Mouse (Mus musculus) A20 (cell line): ENCODE data around the gene Boc.
"Not testable (repeated sequence)": the region's sequence is repeated elsewhere in the genome, so short reads cannot be mapped to it uniquely, and the experiment has no call there.

ENCODE experiments used
- DNase-seq: peaks from one replicate; pipeline ENCODE4 v3.0.0-alpha.2; 2011; ENCODE audit warnings: low read depth, low spot score

Gene Boc

DNA sequence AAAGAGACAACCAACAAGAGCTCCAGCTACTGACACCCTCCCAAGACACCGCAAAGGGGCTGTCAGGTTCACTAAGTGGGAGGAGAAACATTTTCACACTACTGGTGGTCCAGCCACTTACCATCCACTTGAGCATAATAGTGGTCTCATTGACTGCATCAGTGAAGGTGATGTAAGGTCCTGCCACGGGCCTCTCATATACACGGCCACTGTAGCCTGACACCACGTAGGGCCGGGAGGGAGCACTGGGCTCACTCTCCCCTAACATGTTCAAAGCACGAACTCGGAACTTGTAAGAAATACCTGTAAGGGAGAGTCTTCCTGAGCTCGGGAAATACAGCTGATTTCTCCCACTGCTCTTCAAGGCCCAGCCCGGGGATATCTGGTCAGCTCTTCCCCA, 67.6 kb downstream of the Boc start:
- DNase-seq, result no peak

DNA sequence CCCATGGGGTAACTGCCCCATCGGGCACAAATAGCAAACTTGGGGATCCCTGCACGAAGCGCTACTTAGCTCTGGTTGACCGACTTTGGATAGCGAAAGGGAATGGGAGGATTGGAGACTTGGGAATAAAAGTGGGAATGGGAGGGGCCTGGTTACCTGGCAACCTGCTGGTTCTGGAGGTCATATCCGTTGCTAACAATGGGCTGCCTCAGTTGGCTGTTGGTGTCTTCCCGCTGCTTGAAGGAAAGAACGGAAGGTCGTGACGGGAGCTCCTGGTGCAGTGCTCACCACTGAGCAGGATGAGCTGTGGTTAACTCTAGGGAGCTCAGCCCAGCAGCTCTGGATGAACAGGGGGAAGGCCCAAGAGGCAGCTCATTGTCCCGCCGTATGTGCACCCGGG, 71.5 kb downstream of the Boc start:
- DNase-seq, result no peak

DNA sequence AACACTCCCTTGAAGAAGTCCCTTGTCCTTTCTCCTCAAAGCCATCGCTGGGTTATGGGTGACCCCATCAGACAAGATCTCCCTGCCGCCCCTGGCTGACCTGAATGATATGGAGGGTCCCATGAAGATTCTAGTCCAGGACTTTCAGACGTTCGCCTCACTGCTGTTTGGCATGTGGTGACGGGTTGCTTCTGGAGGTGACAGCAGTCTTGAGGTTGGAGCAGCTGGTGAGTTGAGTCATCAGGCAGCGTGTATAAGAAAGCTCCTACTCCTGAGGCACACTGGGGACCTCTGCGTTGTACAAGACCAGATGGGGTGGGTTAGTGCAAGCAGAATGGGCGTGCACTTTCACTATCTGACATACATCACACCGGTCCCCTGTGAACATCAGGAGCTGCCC, 72.1 kb downstream of the Boc start:
- DNase-seq, result no peak

DNA sequence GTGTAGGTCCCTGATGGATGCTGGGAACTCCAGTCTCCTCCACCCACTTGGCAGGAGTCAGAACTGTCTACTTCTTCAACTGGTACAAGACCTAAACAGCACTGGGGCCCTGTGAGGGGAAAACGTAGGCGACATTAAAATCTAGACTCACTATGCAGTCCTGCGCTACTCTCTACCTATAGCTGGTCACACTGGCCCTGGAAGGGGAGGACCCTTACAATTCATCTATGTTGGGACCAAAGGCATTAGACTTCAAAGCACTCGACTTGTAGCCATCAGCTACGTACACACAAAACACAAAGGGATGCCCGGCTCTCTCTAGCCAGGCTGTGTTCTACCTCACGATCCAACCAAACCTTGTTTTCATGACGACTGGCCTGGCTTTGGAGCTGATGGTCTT, 73.0 kb downstream of the Boc start:
- DNase-seq, result no peak

DNA sequence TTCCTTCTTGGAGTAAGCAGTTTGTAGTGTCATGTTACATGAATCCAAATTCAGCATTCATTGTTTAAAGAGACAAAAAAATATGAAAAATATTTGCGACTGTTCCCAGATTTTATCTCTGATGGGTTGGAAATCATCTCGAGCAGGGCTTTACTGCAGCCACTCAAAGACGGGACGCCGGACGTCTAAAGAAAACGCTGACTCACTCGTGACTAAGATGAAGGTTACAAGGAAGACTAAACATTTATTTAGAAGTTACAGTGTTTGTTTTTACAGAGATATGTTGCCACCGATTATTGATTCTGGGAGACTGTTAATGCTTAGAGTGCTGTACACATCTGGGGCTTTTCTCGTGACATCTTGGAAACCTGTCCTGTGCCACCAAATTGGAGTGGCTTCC, 73.9 kb downstream of the Boc start:
- no peak for DNase-seq

DNA sequence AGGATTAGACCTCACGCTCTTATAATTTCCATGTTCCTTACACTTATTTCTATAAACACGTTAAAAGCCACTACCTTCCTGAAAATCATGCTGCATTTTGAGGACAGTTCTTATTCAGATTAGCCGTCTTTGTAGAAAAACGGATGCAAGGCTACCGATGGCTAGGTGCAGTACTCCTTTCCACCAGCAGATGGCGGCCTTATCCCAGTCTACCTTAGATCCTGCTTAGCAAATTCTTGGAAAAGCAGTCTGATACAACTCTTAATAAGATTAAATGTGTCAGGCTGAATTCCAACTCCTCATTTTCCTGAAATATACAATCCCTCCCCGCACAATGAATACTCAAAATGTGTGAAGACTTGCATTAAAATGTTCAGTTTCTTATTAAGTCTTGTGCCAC, 74.6 kb downstream of the Boc start:
- peak; percentile 59 for DNase-seq

DNA sequence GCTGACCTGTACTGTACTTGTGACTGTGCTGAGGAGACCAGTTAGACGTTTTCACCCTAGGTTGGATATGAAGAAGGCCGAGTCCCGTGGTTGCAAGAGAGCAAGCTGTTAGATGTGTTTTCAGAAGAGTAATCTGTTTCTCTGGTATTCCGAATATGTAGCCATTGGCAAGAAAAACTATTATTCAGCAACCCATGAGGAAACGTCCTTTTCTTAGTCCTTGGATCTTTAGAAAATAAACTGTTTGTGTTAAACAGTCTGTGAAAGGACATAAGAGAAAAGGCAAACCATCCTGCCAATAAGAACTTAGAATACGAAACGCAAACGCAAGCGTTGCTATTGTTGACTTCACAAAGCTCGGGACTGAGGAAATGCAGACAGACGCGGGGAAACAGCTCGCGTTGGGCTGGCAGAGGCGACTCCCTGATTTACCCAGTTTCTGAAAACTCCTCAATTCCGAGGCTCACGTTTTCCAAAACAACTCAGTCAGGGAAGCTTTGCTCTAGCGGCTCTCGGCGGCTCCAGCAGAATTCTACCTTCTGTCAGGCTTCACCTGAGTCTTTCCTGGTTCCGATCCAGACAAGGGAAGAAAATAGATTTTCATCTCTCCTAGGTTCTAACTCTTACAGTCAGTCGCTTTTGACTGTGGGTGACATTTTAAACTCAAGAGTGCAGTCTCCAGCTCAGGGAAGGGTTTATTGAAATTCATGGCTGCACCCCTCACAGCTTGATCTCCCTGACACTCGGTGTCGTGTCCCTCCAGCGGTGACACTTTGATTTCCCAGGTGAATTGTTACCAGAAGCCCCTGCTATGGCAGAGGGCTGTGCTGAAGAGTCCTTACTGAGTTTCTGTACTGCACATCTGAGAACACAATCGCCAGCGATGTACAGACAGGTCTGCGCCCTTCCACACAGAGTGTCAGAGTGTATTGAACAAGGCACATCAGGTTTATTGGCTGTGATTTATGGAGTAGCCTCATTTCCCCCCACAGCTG, 76.8 kb downstream of the Boc start:
- DNase-seq, result no peak

DNA sequence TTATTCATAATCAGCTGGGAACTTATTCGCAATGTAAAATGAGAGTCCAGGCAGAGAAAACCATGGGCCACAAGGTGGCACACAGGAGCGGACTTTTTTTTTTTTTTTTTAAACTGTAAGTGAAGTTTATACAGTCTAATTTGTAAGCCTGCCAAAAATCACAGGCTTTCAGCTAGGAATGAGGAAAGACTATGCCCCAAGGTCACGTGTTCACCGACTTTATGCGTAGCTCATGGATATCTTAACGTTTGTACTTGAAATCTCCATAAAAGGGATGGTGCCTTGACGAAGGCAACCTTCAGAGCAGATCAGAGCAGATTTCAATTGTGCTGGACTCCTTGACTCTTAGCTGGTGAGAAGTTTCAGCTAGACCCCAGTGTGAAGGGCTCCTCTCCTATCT, 78.1 kb downstream of the Boc start:
- peak; percentile 10 for DNase-seq

DNA sequence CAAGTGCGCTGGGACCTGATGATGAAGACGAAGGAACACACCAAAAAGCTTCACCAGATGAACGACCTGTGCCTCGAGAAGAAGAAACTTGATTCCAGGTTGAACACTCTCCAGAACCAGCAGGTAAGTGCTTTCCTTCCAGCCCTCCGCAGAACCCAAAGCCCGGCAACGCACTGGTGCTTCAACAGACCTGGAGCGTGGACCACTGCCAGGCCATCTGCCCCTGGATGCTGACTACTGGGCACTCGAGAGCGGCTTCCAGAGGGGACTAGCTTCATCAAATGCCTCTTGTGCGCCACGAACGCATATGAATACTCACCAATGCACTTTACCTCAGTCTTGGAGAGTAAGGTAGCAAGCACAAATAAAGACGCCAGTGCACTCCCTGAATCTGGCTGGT, 78.8 kb downstream of the Boc start:
- DNase-seq, result no peak

DNA sequence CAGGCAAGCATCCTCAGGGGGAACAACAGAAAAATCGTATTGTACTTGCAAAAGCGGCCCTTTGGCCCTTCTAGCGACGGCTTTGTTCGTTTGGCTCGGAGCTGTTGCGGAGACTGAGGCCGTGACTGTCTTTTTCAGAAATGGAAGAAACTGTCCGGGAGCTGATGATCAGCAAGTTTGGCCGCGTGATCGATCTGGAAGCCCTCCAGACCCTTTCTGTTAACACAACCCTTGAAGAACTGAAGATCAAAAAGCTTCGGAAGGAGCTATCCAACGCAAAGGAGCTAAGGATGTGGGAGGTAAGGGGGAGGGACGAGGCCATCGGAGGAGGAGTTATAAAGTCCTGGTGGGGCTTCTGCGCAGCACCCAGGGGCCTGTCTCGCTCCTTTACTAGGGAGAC, 79.9 kb downstream of the Boc start:
- no peak for DNase-seq

DNA sequence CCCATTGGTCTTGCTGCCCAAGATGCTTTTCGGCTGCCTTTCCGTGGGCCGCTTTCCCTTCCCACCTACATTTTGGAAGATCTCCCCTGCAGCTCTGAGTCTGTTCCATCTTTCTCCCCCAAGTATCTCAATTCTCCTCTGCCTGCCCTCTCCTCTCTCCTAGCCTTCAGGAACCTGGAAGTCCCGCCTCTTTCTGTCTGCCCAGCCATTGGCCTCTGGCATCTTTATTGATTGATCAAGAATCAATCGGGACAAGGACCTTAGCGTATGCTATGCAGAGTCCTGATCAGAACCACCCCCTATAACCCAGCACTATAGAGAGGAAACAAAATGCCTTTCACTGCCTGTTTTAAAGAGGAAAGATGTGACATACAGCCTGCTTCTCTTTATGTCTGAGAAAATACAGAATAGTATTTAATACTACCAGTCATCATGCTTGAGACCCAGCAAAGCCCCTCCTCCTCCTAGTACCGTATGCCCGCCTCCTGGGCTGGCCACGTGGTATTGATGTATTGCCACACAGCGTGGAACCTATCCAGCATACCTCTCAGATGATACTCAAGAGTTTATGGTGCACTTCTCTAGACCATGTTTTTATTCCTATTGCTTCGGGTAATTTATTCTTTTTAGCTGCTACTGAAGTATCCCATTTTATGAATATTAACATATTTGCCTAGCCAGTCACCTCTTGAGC, 82.9 kb downstream of the Boc start:
- DNase-seq, result no peak

DNA sequence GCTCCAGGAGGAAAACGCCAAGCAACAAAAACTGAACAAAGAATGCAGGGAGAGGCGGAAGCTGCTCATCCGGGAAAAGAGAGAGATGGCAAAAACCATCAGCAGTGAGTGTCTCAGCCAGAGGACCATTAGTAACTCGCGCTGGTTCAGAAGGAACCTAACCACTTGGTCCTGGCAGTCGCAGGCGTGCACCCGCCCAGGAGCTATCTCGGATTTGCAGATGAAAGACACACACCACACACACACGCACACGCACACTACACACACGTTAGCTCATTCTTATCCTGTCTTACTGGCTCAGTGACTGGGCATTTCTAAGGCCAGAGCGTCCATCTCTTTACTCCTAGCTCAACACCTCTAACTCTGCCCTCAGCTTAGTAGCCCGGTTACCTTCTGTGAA, 83.4 kb downstream of the Boc start:
- no peak for DNase-seq

DNA sequence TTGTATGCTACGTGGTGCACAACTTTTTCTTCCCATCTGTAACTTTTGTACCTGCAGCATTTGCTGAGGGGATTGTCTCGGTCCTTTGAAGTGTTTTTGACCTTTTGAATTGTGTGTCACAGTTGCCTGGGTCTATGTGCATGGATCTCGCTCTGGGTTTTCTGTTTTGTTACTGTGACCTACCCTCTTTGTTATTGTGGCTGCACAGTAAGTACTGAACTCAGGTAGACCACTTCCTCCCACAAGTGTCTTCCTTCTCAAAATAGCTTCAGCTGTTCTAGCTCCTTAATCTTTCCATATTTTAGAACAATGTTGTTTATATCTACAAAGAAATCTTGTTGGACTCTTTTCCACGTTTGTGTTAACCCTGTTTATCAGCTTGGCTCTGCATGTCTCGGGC, 97.8 kb downstream of the Boc start:
- DNase-seq, result no peak

DNA sequence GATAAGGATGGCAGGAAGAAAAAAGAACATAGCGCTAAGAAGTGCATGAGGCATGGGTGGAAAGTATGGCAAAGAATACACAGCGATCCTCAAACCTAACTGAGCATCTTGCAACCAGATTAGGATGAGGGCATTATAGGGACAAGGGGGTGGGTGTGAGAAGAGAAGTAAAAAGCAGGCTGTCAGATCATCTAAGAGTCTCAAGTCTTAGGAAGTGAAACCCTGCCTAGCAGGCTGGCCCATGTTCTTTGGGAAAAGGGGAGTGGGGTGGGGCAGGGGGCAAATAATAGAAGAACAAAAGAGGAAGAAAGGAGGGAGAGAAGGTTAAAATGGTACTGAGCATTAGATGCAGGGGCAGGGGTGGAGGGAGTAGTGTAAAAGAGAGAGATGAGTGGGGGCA, 99.9 kb downstream of the Boc start:
- DNase-seq, result no peak

DNA sequence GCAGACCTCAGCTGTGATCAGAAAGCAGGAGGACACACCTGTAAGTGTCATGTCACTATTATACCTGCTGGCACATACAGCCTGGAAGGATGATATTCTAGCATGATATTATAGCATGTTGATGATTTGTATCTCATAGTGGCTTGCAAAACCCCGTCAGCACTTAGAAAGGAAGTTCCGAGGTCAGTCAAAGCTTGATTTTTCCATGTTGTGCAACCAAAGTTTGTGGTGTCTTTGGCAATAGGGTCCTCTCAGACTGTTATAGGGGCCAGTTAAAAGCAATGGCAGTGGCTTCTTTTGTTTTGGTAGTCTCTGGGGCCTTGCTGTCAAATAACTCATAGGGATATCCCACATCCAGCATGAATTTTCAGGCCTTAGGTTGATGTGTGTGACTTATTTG, 100.8 kb downstream of the Boc start:
- DNase-seq, result no peak

DNA sequence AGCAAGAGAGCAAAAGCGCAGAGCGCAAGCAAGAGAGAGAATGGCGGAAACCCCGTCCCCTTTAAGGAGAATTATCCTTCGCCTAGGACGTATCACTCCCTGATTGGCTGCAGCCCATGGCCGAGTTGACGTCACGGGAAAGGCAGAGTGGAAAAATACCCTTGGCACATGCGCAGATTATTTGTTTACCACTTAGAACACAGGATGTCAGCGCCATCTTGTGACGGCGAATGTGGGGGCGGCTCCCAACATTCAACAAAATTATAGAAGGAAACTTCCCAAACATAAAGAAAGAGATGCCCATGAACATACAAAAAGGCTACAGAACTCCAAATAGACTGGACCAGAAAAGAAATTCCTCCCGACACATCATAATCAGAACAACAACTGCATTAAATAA, 116.8 kb downstream of the Boc start:
- DNase-seq, result not testable (repeated sequence)

DNA sequence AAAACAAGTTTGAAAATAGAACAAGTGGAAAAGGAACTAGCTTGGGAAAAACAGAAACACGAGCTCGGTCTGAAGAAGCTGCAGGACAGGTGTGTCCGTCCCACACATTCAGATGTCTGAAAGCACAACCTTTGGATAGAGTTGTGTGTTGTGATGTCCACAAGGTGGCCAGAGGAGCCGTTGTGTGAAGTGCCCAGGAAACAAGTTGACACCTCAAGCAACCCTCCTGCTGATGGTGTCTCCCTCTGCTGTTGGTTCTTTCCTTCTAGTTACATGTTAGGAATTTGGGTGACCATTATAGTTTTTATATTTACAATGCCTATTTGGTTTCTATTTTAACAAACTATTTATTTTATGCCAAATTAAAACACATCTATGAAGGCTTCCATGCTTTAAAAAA, 123.2 kb downstream of the Boc start:
- peak; percentile 20 for DNase-seq
